Mouse (Mus musculus) 3134 (cell line): ENCODE measurements around the gene Gm2115.
A peak's percentile ranks its signal among the peaks of the same experiment; 100 is the strongest.

Source experiments
- DNase-seq: peaks from one replicate; pipeline ENCODE4 v3.0.0-alpha.2; 2011; ENCODE audit warnings: low spot score; ENCODE audit not compliant: insufficient read length; ENCODE audit errors: extremely low read depth

Gm2115 gene

DNA sequence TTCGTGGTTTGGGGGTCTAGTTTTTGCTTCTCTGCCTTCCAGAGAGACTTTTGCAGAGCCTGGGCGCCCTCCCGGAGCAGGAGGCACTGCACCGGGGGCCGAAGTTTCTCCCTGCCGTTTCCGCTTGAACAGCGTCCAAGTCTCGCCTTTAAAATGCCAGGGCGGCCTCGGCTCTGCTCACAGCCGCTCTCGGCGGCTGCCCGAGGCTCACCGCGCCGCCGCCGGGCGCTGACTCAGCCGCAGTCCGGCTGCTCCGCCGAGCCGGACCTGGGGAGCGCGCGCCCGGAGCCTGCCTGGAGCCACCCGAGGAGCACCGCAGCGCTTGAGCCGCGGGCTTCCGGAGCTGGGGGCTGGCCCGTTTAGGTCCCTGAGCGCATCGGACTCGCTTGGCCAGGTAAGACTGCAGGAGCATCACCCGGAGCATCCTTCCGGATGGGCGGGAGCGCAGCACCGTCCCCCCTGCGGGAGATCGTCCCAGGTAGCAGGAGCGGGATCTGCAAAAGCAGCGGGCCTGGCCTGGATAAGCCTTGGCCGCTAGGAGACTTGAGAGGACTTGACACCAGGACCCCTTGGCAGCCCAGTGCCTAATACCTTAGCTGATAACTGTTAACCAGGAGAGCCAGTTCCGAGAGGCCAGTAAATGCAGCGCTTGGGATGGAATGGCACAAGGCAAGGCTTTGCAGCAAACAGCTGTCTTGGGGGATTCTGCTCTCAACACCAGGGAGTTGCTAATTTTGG is at the start of gene Gm2115:
TSS of gene Gm2115 (plus strand) at position 159 of the 738 bp plus-strand sequence.
- peak; percentile 85 for DNase-seq

DNA sequence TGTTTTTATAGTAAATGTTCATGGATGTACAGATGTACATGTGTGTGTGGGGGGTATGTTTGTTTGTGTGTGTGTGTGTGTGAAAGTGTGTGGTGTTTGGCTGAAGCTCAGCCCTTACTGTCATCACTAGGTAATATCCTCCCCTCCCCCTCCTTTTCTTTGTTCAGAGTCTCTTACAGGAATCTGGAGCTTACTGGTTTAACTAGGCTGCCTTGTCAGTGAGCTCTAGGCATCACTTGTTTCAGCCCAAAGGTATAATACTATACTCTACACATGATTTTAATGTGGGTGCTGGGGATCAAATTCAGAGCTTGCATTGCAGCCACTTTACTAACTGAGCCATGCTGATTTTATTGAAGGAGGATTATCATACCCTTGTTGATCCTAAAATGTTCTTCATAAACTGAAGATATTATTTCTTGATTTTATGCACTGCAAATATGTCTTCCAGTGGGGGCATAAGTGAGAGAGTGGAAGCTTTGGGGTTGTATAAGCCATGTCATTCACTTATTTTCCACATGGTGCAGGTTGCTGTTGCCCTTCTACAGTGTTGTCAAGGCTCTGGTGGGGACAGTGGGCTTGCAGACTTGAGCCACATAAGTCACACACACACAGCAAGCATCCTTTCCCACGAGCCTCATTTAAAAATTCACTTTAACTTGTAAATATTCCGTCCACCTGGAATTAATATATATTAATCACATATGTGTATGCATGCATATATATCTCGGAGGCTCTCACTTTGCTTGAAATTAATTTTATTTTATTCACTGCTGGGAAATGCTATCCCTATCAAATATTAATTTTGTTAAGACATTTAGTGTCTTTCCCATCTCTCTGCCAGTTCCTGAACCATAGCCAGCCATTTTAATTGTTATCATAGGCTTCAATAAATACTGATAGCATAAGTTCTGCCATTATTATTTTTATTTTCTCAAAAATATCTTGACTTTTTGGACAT is 45.0 kb upstream of the Gm2115 start:
- DNase-seq, result no peak

DNA sequence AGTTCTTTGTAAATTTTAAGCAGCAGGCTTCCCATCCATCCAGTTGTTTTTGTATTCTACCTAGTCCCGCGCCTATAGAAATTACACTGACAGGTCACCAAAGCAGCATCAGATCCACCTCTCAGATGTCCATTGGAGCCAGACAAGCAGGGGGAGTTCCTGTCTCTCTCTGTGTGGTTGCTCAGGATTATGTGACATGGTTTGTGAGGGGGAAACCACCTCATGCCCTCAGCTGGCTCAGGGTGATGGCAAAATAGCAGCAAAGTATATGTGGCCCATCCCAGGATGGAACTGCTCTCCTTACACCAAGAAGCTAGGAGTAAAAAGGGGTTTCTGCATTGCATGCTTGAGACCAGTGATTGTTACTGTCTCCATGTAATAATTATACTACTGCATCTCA is 42.3 kb upstream of the Gm2115 start:
- DNase-seq, result no peak

DNA sequence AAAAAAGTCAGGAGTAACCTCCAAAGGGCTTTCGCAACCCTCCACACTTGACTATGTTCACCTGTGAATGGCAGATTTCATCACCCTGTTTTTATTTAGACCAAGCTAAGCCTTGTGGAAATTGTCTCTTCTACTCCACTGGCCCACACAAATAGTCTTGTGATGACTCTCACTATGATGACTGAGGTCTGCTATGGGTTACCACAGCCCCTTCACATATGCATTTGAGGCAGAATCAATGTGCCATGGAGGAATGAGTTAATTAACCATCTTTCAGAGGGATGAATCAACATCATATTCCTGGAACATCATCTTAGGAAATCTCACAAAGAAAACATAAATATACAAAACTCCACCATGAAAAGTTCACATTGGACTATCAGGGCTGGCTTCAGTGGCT is 25.6 kb upstream of the Gm2115 start:
- no peak for DNase-seq

DNA sequence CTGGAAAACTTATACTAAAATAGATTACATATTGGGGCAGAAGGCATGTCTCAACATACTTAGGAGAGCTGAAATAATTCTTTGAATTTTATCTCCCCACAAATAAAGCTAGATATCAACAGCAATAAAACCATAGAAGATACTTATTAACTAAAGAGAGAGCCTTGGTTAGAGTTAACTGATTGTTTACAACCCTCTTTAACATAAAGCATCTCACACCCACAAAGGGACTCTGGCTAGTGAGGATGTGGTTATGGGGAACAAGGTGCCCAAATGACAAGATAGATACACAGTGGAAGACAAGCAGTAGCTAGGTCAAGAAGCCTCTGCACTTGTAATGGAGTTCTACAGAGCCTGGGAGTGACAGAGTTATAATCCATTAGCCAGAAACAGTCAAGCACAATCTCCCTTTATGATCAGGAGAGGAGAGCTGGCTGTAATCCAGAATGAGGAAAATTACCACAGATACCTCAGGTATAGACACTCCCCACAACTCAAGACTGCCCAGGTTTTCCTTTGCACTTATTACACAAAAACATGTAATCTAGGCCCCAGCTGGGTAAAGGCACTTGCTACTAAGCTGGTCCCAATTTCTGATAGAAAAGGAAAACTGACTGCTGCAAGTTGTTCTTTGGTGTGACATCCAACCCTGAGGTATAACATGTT is 10.1 kb upstream of the Gm2115 start:
- DNase-seq, result no peak

DNA sequence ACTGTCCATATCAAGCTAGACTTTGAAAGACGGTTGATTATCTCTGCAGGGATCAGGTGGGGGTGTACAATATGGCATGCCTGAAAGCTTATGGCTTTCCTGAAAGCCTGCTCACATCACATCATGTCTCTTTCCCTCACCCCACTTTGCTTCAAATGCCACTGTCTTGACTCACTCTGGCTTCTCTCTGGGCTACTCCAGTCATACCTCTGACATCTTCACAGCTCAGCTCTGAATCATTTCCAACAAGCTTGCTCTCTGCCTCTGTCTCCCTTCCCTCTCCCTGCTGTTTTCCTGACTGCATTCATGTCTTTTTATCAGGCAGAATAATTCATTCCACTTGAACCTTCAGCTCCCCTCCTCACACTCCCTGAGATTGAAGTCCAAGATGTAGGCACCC is 7.4 kb upstream of the Gm2115 start:
- DNase-seq, result peak; percentile 59

DNA sequence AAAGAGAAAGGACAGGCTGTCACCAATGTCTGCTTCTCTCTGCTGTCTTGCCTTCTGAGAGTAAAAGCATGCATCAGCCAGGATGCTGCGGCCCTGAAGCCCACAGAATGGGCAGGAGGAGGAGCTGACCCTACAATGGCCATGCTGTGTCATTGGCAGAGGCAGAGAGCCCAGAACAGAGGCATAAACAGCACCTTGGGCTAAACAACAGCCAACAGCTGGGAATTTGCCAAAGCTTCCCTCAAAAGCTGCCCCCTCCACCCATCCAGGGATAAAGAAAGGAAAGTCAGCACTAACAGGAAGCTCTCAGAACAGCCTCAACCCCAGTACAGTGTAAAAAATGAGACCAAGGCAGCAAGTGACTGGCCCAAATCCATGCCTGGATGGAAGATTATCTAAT is 6.3 kb upstream of the Gm2115 start:
- peak; percentile 57 for DNase-seq

DNA sequence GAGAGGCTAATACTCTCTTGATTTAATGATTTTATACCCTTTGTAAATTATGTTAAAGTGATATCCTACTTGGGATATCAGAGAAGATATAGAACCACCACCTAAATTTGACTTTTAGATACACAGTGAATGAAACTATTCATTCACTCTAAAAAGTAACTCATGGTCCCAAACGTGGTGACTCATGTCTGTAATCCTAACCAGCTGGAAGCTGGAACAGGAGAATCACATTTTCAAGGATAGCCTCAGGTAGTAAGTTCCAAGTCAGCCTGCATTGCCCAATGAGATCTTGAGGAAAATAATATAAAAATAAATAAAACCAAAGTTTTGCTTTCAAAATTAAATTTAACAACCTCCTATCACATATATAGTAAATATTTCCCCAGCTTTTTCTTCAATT is 2.6 kb upstream of the Gm2115 start:
- DNase-seq, result no peak

DNA sequence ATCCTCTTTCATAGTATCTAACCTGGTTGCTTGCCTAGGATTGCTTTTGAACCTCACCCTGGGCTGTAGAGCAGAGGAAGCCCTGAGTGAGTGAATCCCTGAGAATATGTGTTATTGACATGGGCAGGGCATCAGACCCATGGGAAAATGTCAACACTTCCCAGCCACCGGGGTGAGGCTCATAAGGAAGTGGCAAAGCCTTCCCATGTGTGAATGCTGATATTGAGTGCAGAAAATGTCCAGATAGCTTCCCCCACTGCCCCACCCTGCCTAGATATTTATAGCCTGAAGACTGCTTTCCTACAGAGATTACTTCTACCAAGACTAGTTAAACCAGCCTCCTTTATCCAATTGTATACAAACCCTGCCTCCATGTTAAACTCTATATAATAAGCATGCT is 4.0 kb downstream of the Gm2115 start:
- DNase-seq, result no peak

DNA sequence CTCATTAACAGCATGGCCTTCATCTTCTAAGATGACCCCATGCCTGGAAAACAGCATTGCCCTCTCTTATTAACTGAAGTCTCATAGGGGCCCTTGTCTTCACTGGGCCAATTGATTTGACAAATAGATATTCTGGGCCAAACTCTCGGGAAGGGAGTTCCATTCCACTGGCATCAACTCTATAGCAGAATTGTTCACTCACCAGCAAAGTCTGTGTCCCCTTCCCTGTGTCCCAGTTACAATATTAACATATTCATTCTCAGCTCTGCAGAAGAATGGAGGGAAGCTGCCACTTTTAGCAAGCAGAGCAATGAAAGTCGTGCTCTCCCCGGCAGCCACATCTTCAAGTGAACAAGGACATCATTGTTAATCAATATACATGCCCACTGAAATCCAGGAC is 5.9 kb downstream of the Gm2115 start:
- DNase-seq, result no peak

DNA sequence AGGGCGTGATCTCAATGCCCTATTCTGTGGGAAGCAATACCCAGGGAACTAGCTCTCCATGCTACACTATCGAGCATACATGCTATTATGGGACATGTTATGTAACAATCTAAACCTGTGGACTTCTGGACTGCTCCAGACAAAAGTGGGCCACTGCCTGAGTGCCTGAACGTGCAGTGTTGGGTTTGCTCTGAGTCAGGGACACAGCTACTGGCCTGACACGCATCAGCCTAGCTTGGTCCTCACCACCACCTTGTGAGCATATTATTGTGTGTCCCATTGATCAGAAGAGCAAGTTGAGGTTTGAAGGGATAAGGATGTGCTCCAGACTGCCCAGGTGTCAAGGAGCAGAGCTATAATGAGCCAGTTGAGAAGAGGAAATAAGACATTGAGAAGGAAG is 16.2 kb downstream of the Gm2115 start:
- DNase-seq, result no peak

DNA sequence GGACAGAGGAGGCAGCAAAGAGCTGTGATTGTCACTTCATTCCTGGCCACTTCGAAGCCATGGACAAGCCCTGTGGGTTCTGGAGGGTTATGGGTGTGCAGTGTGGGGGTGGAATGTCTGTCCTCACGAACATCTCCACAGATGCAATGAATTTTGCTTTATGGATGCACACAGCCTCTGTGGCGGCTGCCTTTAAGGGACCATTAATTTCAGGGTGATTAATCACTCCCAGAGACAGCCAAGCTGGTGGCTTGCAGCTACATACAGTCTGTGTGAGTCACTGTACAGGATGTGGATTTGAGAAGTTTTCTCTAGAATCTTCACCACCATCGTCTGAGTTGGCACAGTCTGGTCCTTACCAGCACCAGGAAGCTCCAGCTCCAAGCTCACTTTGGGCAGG is 17.9 kb downstream of the Gm2115 start:
- peak; percentile 72 for DNase-seq

DNA sequence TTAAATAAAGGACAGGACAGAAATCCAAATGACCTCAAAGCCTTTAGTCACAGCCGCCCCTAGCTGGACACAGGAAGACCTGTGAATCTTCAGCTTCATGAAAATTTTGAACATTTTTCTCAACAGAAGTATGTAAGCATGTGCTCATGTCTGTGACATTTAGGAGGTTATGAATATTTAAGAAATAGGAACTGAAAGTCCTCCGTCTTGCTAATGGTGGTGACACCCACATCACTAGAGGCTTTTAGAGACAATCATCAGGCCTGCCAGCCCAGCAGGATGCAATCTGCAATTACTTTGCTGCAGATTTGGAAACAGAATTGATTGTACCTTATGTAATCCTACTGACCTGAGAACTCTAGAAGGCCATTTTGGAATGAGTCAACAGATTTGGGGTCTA is 22.7 kb downstream of the Gm2115 start:
- no peak for DNase-seq

DNA sequence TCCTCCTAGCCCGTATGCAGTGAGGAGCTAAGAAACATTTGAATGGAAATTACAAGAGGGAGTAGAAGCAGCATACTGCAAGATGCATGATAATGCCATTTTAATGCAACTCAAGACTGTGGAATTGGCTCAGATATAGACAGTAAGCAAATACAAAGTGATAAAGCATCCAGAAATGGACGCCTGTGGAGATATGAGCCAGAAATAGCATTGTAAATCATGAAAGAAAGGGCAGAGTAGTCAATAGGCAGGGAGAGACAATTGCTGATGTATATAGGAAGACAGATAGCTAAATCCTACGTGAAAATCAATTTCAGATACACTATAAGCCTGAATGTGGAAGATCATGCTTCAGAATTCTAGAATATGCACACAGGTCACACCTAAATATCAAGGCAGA is 26.5 kb downstream of the Gm2115 start:
- DNase-seq, result no peak

DNA sequence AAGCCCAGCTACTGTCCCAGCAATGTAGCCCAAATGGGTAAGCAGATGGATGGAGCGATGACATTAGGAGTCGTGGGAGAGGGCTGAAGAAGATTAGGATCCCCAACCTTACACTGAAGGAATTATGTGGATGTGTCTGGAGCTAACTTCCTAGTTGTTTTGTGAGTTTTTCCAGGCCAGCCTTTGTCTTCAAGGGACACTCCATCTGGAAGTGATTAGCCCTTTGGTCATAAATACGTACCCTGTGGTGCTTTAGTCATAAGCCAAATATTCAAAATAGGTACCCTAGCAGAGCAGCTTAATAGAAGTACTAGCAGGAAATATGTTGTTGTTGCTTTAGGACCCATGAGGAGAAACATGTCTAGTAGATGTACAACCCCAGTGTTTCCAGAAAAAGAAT is 28.6 kb downstream of the Gm2115 start:
- peak; percentile 21 for DNase-seq

DNA sequence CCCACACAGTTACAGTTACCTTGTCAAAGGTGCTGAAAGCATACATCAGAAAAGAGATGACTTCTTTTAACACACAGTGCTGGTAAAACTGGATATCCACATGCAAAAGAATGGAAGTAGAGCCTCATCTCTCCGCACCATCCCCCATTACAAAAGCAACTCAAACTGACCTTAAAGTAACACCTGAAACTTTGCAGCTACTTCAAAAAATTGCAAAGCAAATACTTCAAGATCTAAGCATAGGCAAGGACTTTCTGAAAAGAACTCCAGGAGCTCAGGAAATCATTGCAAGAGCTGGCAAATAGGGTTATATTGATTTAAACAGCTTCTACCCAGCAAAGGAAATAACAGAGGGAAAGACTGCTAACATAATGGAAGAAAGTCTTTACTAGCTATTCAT is 31.7 kb downstream of the Gm2115 start:
- DNase-seq, result no peak

DNA sequence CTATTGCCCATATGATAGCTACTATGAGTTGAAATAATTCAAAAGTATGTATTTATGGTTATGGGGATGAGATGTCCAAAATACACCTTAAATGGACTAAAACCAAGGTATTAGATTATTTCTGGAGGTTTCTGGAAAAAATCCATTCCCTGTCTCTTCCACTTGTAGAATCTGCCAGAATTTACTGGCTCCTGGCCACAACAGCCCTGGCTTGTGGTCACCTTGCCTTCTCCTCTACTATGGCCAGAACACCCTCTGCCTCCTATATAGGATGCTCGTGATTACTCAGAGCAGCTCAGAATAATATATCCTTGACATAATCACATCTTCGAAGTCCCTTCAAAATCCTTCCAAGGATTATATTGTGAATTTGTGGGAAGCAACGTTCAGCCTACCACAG is 35.5 kb downstream of the Gm2115 start:
- no peak for DNase-seq

DNA sequence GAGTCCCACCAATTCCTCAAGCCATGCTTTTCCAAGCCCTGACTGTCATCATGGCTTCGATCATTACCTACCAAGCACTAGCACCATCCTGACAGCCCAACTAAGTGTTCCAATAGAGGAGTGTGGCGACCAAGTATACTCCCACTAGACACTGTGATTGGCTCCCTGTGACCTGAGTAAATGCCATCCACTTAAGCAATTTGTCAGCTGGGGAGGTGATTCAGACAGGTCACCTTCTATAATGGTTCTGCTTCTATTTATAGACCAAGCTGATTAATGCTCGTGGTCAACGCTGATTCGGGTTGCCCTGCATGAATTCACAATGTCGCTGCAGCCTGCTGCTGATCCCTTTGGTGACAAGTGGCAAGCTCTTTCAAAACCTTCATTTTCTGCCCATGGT is 37.4 kb downstream of the Gm2115 start:
- DNase-seq, result peak; percentile 47

DNA sequence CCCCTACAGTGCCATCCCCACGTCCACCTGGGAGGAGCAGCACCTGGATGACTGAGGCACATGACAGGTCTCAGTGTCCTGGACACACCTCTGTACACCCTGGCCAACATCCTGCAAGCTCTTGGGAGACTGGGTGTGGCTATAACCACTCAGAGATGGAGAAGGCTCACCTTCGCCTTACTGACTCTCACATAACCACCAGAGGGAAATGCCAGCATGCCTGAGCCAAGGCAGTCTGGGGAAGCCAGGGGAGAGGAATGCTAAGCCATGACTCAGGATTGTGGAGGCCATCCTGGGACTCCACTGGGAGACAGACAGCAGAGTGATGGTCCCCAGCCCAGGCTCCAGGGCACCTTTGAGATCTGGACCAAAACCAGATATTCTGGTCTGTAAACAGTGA is 48.3 kb downstream of the Gm2115 start:
- DNase-seq, result peak; percentile 20

DNA sequence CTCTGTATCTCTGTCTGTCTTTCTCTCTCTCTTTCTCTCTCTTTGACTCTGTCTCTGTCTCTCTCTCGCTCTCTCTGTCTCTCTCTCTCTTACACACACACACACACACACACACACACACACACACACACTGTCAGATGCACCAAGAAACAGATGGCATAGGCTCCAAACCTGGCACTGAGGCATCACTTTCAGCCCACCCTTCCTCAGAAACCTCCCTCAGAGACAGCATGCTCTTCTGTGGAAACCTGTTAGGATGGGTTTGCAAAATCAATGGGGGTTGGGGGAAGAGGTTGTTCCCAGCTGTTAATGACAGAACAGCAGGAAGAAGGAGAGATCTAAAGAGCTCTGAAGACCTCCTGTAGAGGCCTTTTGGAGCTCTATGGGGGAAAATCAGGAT is 50.1 kb downstream of the Gm2115 start:
- no peak for DNase-seq

DNA sequence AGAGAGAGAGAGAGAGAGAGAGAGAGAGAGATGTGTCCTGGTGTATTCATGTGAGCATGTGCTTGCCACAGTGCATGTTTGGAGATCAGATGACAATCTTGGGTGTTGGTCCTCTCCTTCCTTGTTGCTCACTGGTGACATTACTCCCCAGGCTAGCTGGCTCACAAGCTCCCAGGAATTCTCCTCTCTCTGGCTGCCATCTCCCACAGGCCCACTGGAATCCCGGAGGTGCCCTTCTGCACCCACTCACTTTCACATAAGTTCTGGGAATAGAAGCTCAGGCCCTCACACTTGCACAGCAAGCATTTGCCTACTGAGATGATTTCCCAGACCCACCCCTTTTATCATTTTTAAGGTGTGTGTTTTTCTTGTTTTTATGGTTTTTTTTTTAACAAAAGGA is 51.0 kb downstream of the Gm2115 start:
- DNase-seq, result no peak
